Comparison of ENCODE assay signal across 8 mouse cellular contexts in genomic region chr15:85686641-85687395, GRCm38 (mm10). TPM values are rescaled to one million over a fixed set of nuclear protein-coding genes. Genes with fewer than 3 reads are reported as not detected.
A peak's percentile ranks its signal among the peaks of the same experiment; 100 is the strongest.
DNase-seq lines count a peak whose midpoint lies in the region; ATAC-seq and TF ChIP-seq lines count a peak whose summit lies in the region.

No protein-coding gene starts in this region.

- no peak overlapping the region for H3K4me3 ChIP-seq in intestine, embryonic 16.5 days (ENCODE audit: low read length)
- H3K4me3 ChIP-seq in liver, postnatal 0 days (ENCODE audit: low read depth, low read length): no peak overlapping the region

- peaks cover 38% of the 10 kb centered on the region for H3K4me1 ChIP-seq in intestine, embryonic 16.5 days (ENCODE audit: control insufficient read depth, insufficient read depth, low read length)
- H3K4me1 ChIP-seq in liver, postnatal 0 days (ENCODE audit: insufficient read depth): 0 out of 2 replicates have a peak, but pooled peaks cover 2% of the 10 kb centered on the region

- H3K27me3 ChIP-seq in intestine, embryonic 16.5 days (replicated peaks; ENCODE audit: control insufficient read depth, insufficient read depth, low read length): no peaks in the 10 kb centered on the region
- H3K27me3 ChIP-seq in liver, postnatal 0 days (ENCODE audit: insufficient read depth, low read length): no peaks in the 10 kb centered on the region

- no peak for TF ChIP-seq EP300 in liver, postnatal 0 days (IDR thresholded peaks at IDR 0.05; ENCODE audit: low read depth)

- peak; percentile 48 for ATAC-seq in frontal cortex, adult (ENCODE audit: low TSS enrichment)
- peak; percentile 87 for ATAC-seq in intestine, embryonic 16.5 days
- ATAC-seq in liver, postnatal 0 days: 0 out of 2 replicates have a peak, but pooled peaks have one; percentile 8

- no peaks in the 10 kb centered on the region for H3K36me3 ChIP-seq in intestine, embryonic 16.5 days (ENCODE audit: control insufficient read depth, insufficient read depth, low read length)
- no peaks in the 10 kb centered on the region for H3K36me3 ChIP-seq in liver, postnatal 0 days (replicated peaks; ENCODE audit: insufficient read depth, low read length)

- peak overlapping the region; percentile 11; the same call in 1 of the 2 replicates for H3K4me2 ChIP-seq in intestine, embryonic 16.5 days (ENCODE audit: low read depth, low read length)
- no peak overlapping the region for H3K4me2 ChIP-seq in liver, postnatal 0 days (ENCODE audit: low read depth, low read length)

- no peaks in the 10 kb centered on the region for H3K9me3 ChIP-seq in intestine, embryonic 16.5 days (ENCODE audit: control insufficient read depth, low read length)
- H3K9me3 ChIP-seq in liver, postnatal 0 days (ENCODE audit: low read length): no peaks in the 10 kb centered on the region

- no peak for DNase-seq in frontal cortex, adult 2 months (ENCODE audit: extremely low spot score in 1 of 2, low spot score in 1 of 2)
- peak; percentile 66 to 78 for DNase-seq in cerebellum, postnatal 14 days
- DNase-seq in heart, adult 18-20 months: peak; percentile 87 to 91
- peak; percentile 31 for DNase-seq in liver, postnatal 0 days
- DNase-seq in right cerebral cortex, postnatal 4 days: peak; percentile 57
- DNase-seq in thymus, postnatal 36 days: no peak

- H3K9ac ChIP-seq in intestine, embryonic 16.5 days (ENCODE audit: low read depth, low read length): peak overlapping the region; percentile 40; the same call in 1 of the 2 replicates
- no peak overlapping the region for H3K9ac ChIP-seq in liver, postnatal 0 days (replicated peaks)

- WGBS in intestine, embryonic 16.5 days: 63% methylated on average over 11 of the region's 11 CpGs
- 71% methylated on average over 11 of the region's 11 CpGs for WGBS in liver, postnatal 0 days (ENCODE audit: insufficient replicate concordance)

- peak overlapping the region; percentile 83 for H3K27ac ChIP-seq in intestine, embryonic 16.5 days (ENCODE audit: low read length)
- no peak overlapping the region for H3K27ac ChIP-seq in liver, postnatal 0 days (ENCODE audit: low read depth)

- TF ChIP-seq CTCF in liver, postnatal 0 days (IDR thresholded peaks at IDR 0.05; ENCODE audit: low read depth): no peak

RNA-seq across cellular contexts. Expression of gene Ppara, which starts 48.0 kb away (rescaled TPM):
- polyA plus RNA-seq in frontal cortex, adult 2 months (2012; rRNA removed): 1.4 and 1.5 TPM in 2 replicates
- 10 to 100 TPM; 73.1 to 74.9 TPM for total RNA-seq in heart, adult 18-20 months (2021)
- polyA plus RNA-seq in intestine, embryonic 16.5 days (2015; fragmentation: Nextera tagmentation; extraction: Ambion mirVana): 31.0 and 37.6 TPM in 2 replicates
- polyA plus RNA-seq in liver, postnatal 0 days (2015; fragmentation: Nextera tagmentation; extraction: Ambion mirVana): 169 and 185 TPM in 2 replicates

Comparison
In these comparisons a context has a peak if more than half of its experiments do, and no peak if none do; other contexts are left out.
1. ATAC-seq: peak in every context shown above with its lines; median percentile 87 in intestine, embryonic 16.5 days; 48 in frontal cortex, adult; 8 in liver, postnatal 0 days.
2. DNase-seq: peak in cerebellum, postnatal 14 days (2 of 2), heart, adult 18-20 months (2 of 2), liver, postnatal 0 days (single experiment) and right cerebral cortex, postnatal 4 days (single experiment); none in frontal cortex, adult 2 months (0 of 2) and thymus, postnatal 36 days (0 of 2).
3. RNA of gene Ppara, which starts 48.0 kb away (polyA plus RNA-seq): 169 to 185 TPM in liver, postnatal 0 days and 31.0 to 37.6 TPM in intestine, embryonic 16.5 days; 1.4 to 1.5 TPM in frontal cortex, adult 2 months; every median in the first group is over 10 times any median in the second.